In genomic region chr10:59494917-59495316, GRCm38 (mm10) we compare ENCODE assay signal across 27 mouse cellular contexts. TPM values are rescaled to one million over a fixed set of nuclear protein-coding genes. Genes with fewer than 3 reads are reported as not detected.
"Had no signal": no experiment of that assay in that cellular context is flagged by ENCODE, and none has a peak within 500 bp of the region (broad histone marks: within the 10 kb centered on the region; RNA-seq: fewer than 3 reads in every experiment).

No protein-coding gene starts in this region.

- H3K9ac ChIP-seq: heart, embryonic 12.5 days; hindbrain, embryonic 12.5 days; hindbrain, embryonic 14.5 days; intestine, embryonic 15.5 days; limb, embryonic 13.5 days; limb, embryonic 15.5 days; liver, embryonic 12.5 days had no signal

- H3K4me3 ChIP-seq: heart, adult 2 months; heart, embryonic 10.5 days; heart, embryonic 12.5 days; hindbrain, embryonic 10.5 days; hindbrain, embryonic 12.5 days; intestine, embryonic 15.5 days; layer of hippocampus, adult 2 months; limb, embryonic 13.5 days; limb, embryonic 15.5 days; liver, embryonic 12.5 days had no signal

- DNase-seq: gastrocnemius, postnatal 14 days; gastrocnemius, postnatal 36 days; heart, adult 2 months; heart, postnatal 10 days; heart, postnatal 4 days; kidney, adult 18-20 months; kidney, adult 8-10 months; kidney, postnatal 10 days; kidney, postnatal 25 days; kidney, postnatal 4 days; left cerebral cortex, postnatal 4 days had no signal

- H3K4me1 ChIP-seq: hindbrain, embryonic 10.5 days; hindbrain, embryonic 12.5 days; intestine, embryonic 15.5 days; liver, embryonic 12.5 days had no signal

- H3K36me3 ChIP-seq: hindbrain, embryonic 12.5 days; intestine, embryonic 15.5 days; limb, embryonic 15.5 days had no signal

- ATAC-seq: hindbrain, embryonic 16.5 days; inflammation-experienced regulatory T-cells, adult 6 months; intestine, embryonic 15.5 days; intestine, postnatal 0 days; liver, embryonic 12.5 days had no signal

- H3K27ac ChIP-seq: heart, adult 2 months; hindbrain, embryonic 10.5 days; hindbrain, embryonic 12.5 days; hindbrain, embryonic 14.5 days; intestine, embryonic 15.5 days; layer of hippocampus, adult 2 months; limb, embryonic 13.5 days; limb, embryonic 15.5 days; liver, embryonic 12.5 days had no signal

- H3K4me2 ChIP-seq: heart, embryonic 12.5 days; hindbrain, embryonic 12.5 days; hindbrain, embryonic 14.5 days; intestine, embryonic 15.5 days; limb, embryonic 13.5 days; limb, embryonic 15.5 days; liver, embryonic 12.5 days had no signal

- H3K9me3 ChIP-seq: intestine, embryonic 15.5 days; limb, embryonic 15.5 days; liver, embryonic 12.5 days had no signal

- H3K27me3 ChIP-seq: heart, embryonic 12.5 days; hindbrain, embryonic 12.5 days; intestine, embryonic 15.5 days; limb, embryonic 13.5 days; limb, embryonic 15.5 days; liver, embryonic 12.5 days had no signal

RNA-seq across cellular contexts. Expression of gene Oit3, which starts 53.3 kb away (rescaled TPM):
- total RNA-seq: gastrocnemius, adult 18-20 months; gastrocnemius, adult 8-10 months; heart, adult 2 months; heart, postnatal 25 days had no signal
- polyA plus RNA-seq: inflammation-experienced regulatory T-cells, adult 6 months had no signal
